Mouse (Mus musculus): Measurements from ENCODE around the gene Zdhhc21. TPM values are rescaled to one million over a fixed set of nuclear protein-coding genes. Genes with fewer than 3 reads are reported as not detected.

Zdhhc21 gene
- 10 to 100 TPM; 18.7 to 20.6 TPM for total RNA-seq (2023)

GRCm38 (mm10) chr4:82859131-82860125, at the start of gene Zdhhc21:
Gene Zdhhc21 (minus strand): TSS chr4:82859958.

DNA sequence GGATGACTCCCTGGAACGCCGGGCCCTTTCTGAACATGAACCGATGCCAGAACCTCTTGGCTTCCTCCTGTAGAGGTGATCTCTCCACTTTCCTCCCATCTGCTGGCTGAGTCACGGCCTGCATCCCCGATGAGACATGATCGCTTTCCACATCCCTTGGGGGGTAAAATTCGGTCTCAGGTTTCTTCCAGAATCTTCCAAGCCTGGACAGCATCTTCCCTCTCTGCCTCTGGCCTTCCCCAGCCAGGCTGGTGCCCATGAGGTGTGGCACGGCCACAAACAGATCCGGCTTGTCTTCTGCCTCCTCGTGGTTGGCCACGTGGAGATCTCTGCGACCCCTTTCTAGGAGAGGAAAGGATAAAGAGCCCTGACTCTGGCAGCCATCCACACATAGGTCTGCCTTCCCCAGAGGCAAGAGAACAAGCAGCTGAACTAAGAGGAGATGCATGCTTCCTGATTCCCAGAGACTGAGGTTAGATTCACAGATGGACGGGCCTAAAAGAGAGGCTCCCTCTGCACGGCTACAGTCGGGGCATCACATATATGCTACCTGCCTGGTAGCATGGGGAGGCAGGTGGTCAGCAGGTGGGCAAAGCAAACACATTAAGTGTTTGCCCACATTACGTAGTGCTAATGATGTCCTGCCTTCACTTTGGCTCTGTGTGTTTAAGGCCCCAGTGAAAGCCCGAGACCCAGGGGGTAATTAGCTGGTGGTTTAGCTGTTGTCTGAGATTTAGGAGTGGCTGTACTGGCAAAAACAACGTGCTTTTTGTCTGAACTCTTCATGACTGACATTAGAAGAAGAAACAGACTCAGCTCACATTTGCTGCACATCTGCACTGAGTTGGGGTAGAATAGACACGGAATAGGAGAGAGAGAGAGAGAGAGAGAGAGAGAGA, 25.1 kb upstream of the Zdhhc21 start, which contains the start of gene Cer1:
TSS of gene Cer1 (minus strand) at position 513 of the 899 bp plus-strand sequence.

Other genes starting within 250 kb of the Zdhhc21 start
- not detected for gene Nfib, start 154.2 kb downstream of the Zdhhc21 start, total RNA-seq (2023)
- not detected for gene Cer1, start 25.2 kb upstream of the Zdhhc21 start, total RNA-seq (2023)
- not detected for gene Frem1, start 192.4 kb upstream of the Zdhhc21 start, total RNA-seq (2023)